Mouse (Mus musculus) CH12.LX (cell line): ENCODE results near the gene Rreb1. TPM values are rescaled to one million over a fixed set of nuclear protein-coding genes. Genes with fewer than 3 reads are reported as not detected.
"Not testable (repeated sequence)": the region's sequence is repeated elsewhere in the genome, so short reads cannot be mapped to it uniquely, and the experiment has no call there.

ENCODE experiments used
- DNase-seq: peaks from one replicate; pipeline ENCODE4 v3.0.0-alpha.2; 2013; ENCODE audit errors: extremely low read depth
- H3K27ac ChIP-seq: 2 replicates; pipeline ENCODE4 v1.5.1; 2012; ENCODE audit warnings: low read depth, mild to moderate bottlenecking, control low read depth, moderate library complexity; ENCODE audit not compliant: insufficient read depth
- H3K27me3 ChIP-seq: replicated peaks from 2 replicates; pipeline ENCODE3; 2012; ENCODE audit warnings: inconsistent platforms
- H3K36me3 ChIP-seq, 2 experiments: replicated peaks in 1 of 2; 2 replicates each; pipeline versions ENCODE3 to v1.6.1; 2012; ENCODE audit warnings: inconsistent platforms in 1 of 2, low read length in 1 of 2, mild to moderate bottlenecking in 1 of 2, mixed read lengths in 1 of 2, moderate library complexity in 1 of 2; ENCODE audit not compliant: control insufficient read depth in 1 of 2, insufficient read depth in 1 of 2
- H3K4me1 ChIP-seq, 2 experiments: 2 replicates each; pipeline ENCODE4 v1.6.1; 2012; ENCODE audit warnings: inconsistent platforms in 1 of 2, moderate library complexity in 1 of 2; ENCODE audit not compliant: insufficient read depth in 2 of 2, control insufficient read depth in 1 of 2
- H3K4me2 ChIP-seq: 2 replicates; pipeline ENCODE4 v1.6.1; 2012; ENCODE audit warnings: low read depth, mild to moderate bottlenecking, control low read depth; ENCODE audit not compliant: poor library complexity, insufficient read depth, severe bottlenecking
- H3K4me3 ChIP-seq, 3 experiments: fragments of 150-350 bp in 1 of 3; sonication (generic) in 1 of 3; replicated peaks in 1 of 3; 2 replicates each; pipeline versions ENCODE3 to v1.5.1; 2011 to 2012; ENCODE audit warnings: low read depth in 2 of 3, low read length in 2 of 3, mild to moderate bottlenecking in 2 of 3, moderate library complexity in 2 of 3, control low read depth in 1 of 3, improper control_type of control experiment in 1 of 3, inconsistent platforms in 1 of 3, mixed read lengths in 1 of 3; ENCODE audit not compliant: poor library complexity in 1 of 3
- H3K79me2 ChIP-seq: replicated peaks from 2 replicates; pipeline ENCODE4 v1.6.1; 2012; ENCODE audit warnings: mild to moderate bottlenecking, moderate library complexity; ENCODE audit not compliant: control insufficient read depth, poor library complexity, insufficient read depth, severe bottlenecking; ENCODE audit errors: extremely low read depth
- H3K9ac ChIP-seq: 2 replicates; pipeline ENCODE4 v1.6.1; 2012; ENCODE audit warnings: low read depth, mild to moderate bottlenecking, control low read depth, moderate library complexity; ENCODE audit not compliant: insufficient read depth
- H3K9me3 ChIP-seq: replicated peaks from 2 replicates; pipeline ENCODE3; 2012; ENCODE audit warnings: low read length, inconsistent platforms, mixed read lengths
- BHLHE40 ChIP-seq: IDR thresholded peaks from 2 replicates; pipeline ENCODE4 v1.6.1; 2011; ENCODE audit warnings: mild to moderate bottlenecking, low read depth, low read length, improper control_type of control experiment
- CHD2 ChIP-seq: IDR thresholded peaks from 2 replicates; pipeline ENCODE4 v1.6.1; 2011; ENCODE audit warnings: low read length, improper control_type of control experiment
- ETS1 ChIP-seq: conservative IDR thresholded peaks from 2 replicates; pipeline ENCODE4 v1.6.1; 2012; ENCODE audit warnings: low read depth, mild to moderate bottlenecking, inconsistent platforms, low read length, improper control_type of control experiment, moderate library complexity
- IRF4 ChIP-seq: IDR thresholded peaks from 2 replicates; pipeline ENCODE4 v1.6.1; 2014; ENCODE audit warnings: low read depth, mild to moderate bottlenecking, inconsistent platforms, low read length, improper control_type of control experiment
- JUND ChIP-seq: conservative IDR thresholded peaks from 2 replicates; pipeline ENCODE4 v1.6.1; 2011; ENCODE audit warnings: low read depth, low read length, improper control_type of control experiment
- MAX ChIP-seq: IDR thresholded peaks from 2 replicates; pipeline ENCODE4 v1.6.1; 2011; ENCODE audit warnings: low read length, improper control_type of control experiment
- MAZ ChIP-seq: IDR thresholded peaks from 2 replicates; pipeline ENCODE4 v1.6.1; 2012; ENCODE audit warnings: low read depth, mild to moderate bottlenecking, inconsistent platforms, low read length, improper control_type of control experiment, moderate library complexity
- MEF2A ChIP-seq: IDR thresholded peaks from 2 replicates; pipeline ENCODE4 v1.6.1; 2014; ENCODE audit warnings: low read depth, mild to moderate bottlenecking, inconsistent platforms, low read length, improper control_type of control experiment, borderline replicate concordance
- MYC ChIP-seq: IDR thresholded peaks from 2 replicates; pipeline ENCODE4 v1.6.1; 2011; ENCODE audit warnings: low read depth, mild to moderate bottlenecking, improper control_type of control experiment, low read length
- NELFE ChIP-seq: IDR thresholded peaks from 2 replicates; pipeline ENCODE4 v1.6.1; 2011; ENCODE audit warnings: low read depth, low read length, improper control_type of control experiment
- NRF1 ChIP-seq: IDR thresholded peaks from 2 replicates; pipeline ENCODE4 v1.6.1; 2014; ENCODE audit warnings: low read depth, mild to moderate bottlenecking, inconsistent platforms, low read length, improper control_type of control experiment, moderate library complexity
- PAX5 ChIP-seq: IDR thresholded peaks from 2 replicates; pipeline ENCODE4 v1.6.1; 2012; ENCODE audit warnings: low read length, inconsistent platforms, mixed read lengths
- USF2 ChIP-seq: conservative IDR thresholded peaks from 2 replicates; pipeline ENCODE4 v1.6.1; 2011; ENCODE audit warnings: low read depth, low read length, improper control_type of control experiment
- ZNF384 ChIP-seq: IDR thresholded peaks from 2 replicates; pipeline ENCODE4 v1.6.1; 2012; ENCODE audit warnings: low read depth, low read length, improper control_type of control experiment, inconsistent platforms
- dilution Hi-C: fragments of 300-500 bp; cut with MboI; formaldehyde crosslinking; loops from 2 replicates; pipeline ENCODE4 v1.14.3; 2020; ENCODE audit warnings: low sequenced_read_pairs; ENCODE audit not compliant: extremely low pct_unique_long_range_greater_than_20kb, extremely low pct_ligation_motif_present
- in situ Hi-C: fragments of 300-500 bp; cut with MboI; formaldehyde crosslinking; loops from 3 replicates; pipeline ENCODE4 v1.14.3; 2019; ENCODE audit warnings: low sequenced_read_pairs, low pct_ligation_motif_present, low pct_unique_long_range_greater_than_20kb, mixed read lengths
- polyA plus RNA-seq: library from polyadenylated mRNA; unstranded; fragments of >175 nt; gene quantifications from 2 replicates; pipeline ENCODE4 v1.2.1, GENCODE M21; 2012; ENCODE audit warnings: low read depth; ENCODE audit not compliant: insufficient read length
- total RNA-seq, 2 experiments: library from RNA; depleted of rRNA; stranded (reverse); fragments of 300-350 nt in 1 of 2; fragments of >200 nt in 1 of 2; gene quantifications; 2 replicates each; pipeline ENCODE4 v1.2.3; 2012 to 2014

Rreb1 gene
- total and polyA plus RNA-seq, 3 experiments: 1.0 to 10.2 (median 5.3) TPM

- Histone ChIP-seq H3K4me3 (no peak overlapping the region), H3K36me3 (peaks cover 4 to 16% of the 10 kb centered on the region in 2 experiments), H3K9me3 (no peaks in the 10 kb centered on the region), H3K9ac (no peak overlapping the region), H3K27me3 (no peaks in the 10 kb centered on the region), H3K79me2 (peaks cover 71% of the 10 kb centered on the region), H3K4me1 (peaks cover 15 to 62% of the 10 kb centered on the region in 2 experiments), H3K27ac (no peak overlapping the region), H3K4me2 (no peak overlapping the region)
- dilution Hi-C loops (no loop called here), in situ Hi-C loops (no loop called here)
- TF ChIP-seq CHD2 (no peak), PAX5 (no peak)
- no peak for DNase-seq
Observed at GRCm38 (mm10) chr13:37835296-37835695, 57.1 kb downstream of the Rreb1 start.

- H3K4me1 ChIP-seq: peaks cover 15 to 58% of the 10 kb centered on the region in 2 experiments
- dilution Hi-C loops, in situ Hi-C loops: not testable (repeated sequence)
Observed at GRCm38 (mm10) chr13:37835811-37836210, 57.6 kb downstream of the Rreb1 start.

GRCm38 (mm10) chr13:37837372-37837771 lies 59.2 kb downstream of the Rreb1 start:
- peaks cover 5 to 48% of the 10 kb centered on the region in 2 experiments for H3K4me1 ChIP-seq
- no peaks in the 10 kb centered on the region for H3K9me3 ChIP-seq
- H3K4me2 ChIP-seq: no peak overlapping the region
- dilution Hi-C loops (no loop called here), in situ Hi-C loops (no loop called here)
- no peak overlapping the region for H3K9ac ChIP-seq
- peaks cover 7 to 24% of the 10 kb centered on the region in 2 experiments for H3K36me3 ChIP-seq
- DNase-seq: no peak
- H3K79me2 ChIP-seq: peaks cover 62% of the 10 kb centered on the region
- TF ChIP-seq ETS1: no peak
- no peak for TF ChIP-seq MAZ
- no peak for TF ChIP-seq CHD2
- TF ChIP-seq JUND: no peak
- TF ChIP-seq MAX: no peak
- no peak for TF ChIP-seq NRF1
- TF ChIP-seq MEF2A: no peak
- no peak for TF ChIP-seq IRF4
- no peak for TF ChIP-seq BHLHE40
- no peak for TF ChIP-seq NELFE
- TF ChIP-seq MYC: no peak
- TF ChIP-seq ZNF384: no peak
- no peak for TF ChIP-seq USF2
- H3K27ac ChIP-seq: no peak overlapping the region
- H3K4me3 ChIP-seq: no peak overlapping the region
- no peaks in the 10 kb centered on the region for H3K27me3 ChIP-seq

More at GRCm38 (mm10) chr13:37835811-37836210, 57.6 kb downstream of the Rreb1 start:
- H3K4me3 ChIP-seq, H3K27ac ChIP-seq, H3K27me3 ChIP-seq, H3K9me3 ChIP-seq, H3K4me2 ChIP-seq, DNase-seq, H3K9ac ChIP-seq: not testable (repeated sequence)
- Histone ChIP-seq H3K36me3 (peaks cover 4 to 16% of the 10 kb centered on the region in 2 experiments), H3K79me2 (peaks cover 67% of the 10 kb centered on the region)
